Mouse (Mus musculus): ENCODE measurements at regions not wholly inside any gene's neighbourhood (a gene's known extent, or its start where the extent isn't known, plus 50 kb on each side); places are given as distances from the start of the nearest gene placed in this dataset.

DNA sequence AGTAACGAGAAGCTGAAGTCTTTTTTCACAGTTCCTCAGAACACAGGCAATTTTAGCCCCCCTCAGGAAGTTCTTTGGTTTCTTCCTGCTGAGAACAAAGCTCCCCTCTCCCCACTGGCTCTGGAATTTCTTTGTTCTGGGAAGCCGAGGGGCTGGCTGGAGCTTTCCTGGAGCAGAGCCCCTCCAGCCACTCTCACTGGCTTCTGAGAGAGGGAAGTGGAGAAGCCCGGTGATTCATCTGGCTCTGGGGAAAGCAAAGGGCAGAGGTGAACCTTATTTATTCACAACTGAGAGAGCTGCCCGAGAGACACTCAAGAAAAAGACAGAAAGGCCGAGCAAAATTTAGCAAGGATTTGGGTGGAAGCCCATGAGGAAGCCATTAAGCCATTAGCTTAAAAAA lies 63.9 kb downstream of the Ddx3x start:
- DNase-seq (ENCODE audit: low spot score in 2 of 2), result no peak

DNA sequence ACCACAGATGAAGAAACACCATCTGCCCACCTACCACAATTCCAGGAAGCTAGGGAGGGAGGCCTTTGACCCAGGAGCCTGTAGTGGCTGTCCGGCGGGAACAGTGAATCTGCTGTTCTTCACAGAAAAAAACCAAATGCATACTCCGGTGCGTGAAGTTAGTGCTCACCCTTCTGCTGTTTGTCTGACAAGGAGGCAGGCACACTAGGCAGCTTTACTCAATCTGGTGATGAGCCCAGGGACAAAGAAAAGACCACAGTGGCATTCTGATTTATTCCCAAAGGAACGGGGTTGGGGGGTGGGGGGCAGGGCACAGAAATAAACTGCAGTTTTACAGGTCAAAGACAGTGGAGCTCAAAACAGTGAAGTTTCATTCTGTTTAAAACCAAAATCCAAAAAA lies 64.4 kb downstream of the Ddx3x start:
- peak in 1 of 2 experiments; percentile 2 for DNase-seq (ENCODE audit: low spot score in 2 of 2)

DNA sequence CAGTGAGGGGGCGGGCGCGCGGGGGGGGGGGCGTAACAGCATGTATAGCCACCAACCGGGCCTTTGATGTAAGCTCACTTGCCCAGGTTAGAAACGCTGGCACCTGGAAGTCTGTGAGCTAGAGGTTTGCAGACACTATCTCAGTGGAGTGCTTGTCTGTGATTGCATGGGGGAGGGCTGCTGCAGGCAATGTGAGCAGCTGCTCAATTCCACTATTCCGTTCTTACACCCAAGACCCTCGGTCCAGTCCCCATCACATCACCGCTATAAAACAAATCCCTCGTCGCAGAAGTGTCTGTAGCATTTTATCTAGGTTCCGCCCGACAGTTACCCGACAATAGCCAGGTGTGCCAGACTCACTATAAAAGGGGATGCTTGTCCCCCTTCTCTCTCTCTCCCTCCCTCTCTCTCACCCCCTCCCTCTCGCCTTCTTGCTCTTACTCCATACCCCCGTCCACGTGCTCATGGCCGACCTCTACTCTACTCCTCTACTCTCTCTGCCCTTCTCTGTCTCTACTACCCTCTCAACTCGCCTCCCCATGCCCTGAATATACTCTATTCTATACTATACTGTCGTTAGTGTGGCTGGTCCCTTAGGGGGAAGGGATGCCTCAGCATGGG lies 65.4 kb downstream of the Ddx3x start:
- DNase-seq (ENCODE audit: low spot score in 2 of 2), result peak; percentile 5 to 6

DNA sequence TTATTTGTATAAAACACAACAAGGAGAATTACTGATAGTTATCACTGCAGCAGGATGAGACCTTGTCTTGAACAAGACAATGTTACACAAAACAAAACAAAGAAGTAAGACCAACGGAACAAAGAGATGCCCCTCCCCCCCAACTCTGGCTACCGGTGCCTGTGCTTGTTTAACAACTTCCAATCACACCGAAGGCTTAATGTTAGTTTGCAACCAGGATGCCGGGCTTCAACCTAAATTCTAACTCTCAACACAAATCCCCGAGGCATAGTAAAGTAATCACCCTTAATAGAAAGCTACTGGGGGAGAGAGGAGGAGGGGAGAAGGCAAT lies 65.9 kb downstream of the Ddx3x start:
- peak in 1 of 2 experiments; percentile 13 for DNase-seq (ENCODE audit: low spot score in 2 of 2)

DNA sequence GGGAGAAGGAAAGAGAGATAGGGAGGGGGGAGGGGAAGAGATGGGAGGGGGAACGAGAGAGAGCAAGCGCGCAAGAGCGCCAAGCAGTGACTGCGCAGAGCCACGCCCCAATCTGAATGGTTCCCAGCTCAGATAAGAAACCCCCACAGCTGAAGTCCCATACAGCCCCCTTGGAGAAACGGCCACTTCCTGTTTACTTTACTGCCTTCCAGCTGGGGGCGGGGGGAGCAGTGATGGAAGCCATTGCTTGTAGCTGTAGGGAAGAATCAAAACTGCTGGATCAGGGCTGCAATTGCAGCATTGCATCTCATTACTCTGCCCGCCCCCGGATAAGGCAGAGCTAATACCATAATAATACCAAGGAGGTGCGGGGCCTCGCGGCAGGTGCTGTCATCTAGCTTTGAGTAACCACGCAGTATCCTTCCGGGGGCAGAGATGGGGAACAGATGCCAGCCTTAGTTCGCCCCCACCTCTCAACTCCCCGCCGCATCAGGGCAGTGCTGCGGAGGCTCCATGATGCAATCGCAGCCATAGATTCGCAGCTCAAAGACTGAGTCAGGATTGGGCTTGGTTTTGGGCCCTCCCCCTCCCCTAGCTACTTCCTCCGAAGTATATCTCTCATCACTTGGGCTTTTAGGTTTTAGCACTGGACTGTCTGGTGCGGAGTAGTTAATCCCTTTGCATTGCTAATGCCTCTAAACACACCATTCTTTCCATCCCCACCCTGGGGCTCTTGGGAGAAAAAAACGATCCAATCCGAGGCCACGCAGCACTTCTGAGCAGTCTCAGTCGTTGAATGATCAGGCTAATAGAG lies 66.5 kb downstream of the Ddx3x start:
- DNase-seq (ENCODE audit: low spot score in 2 of 2), result peak; percentile 64 to 69

DNA sequence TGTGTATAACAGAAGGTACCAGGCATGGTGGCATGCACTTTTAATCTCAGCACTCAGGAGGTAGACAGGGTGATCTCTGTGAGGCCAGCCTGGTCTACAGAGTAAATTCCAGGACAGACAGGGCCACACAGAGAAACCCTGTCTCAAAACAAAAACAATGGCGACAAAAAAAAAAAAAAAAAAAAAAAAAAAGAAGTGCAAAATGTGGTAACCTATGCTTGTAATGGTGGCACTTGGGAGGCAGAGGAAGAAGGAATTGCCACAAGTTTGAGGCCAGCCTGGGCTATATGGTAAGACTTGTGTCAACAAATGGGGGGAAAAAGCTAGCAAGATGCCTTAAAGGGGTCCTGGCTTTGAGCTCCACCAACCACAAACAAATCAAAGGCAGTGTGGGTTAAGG lies 67.6 kb downstream of the Ddx3x start:
- no peak for DNase-seq (ENCODE audit: low spot score in 2 of 2)

DNA sequence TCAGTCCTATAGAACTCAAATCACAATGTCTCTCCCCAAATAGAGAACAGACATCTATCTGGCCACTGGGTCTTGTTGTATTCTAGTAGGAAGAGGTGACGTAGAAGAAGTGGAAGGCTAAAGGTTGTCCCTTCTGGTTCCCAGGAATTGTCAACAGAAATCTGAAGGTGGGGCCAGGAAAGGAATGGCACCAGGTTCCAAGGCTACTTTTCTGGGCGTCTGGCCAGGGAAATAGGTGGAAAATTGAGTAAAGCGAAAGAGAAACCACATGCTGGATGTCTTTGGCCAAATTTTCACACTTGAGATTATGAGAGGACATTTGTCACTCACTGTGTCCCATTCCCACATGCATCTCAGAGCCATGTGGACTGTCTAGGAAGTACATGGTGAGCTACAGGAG lies 69.7 kb downstream of the Ddx3x start:
- no peak for DNase-seq (ENCODE audit: low spot score in 2 of 2)

DNA sequence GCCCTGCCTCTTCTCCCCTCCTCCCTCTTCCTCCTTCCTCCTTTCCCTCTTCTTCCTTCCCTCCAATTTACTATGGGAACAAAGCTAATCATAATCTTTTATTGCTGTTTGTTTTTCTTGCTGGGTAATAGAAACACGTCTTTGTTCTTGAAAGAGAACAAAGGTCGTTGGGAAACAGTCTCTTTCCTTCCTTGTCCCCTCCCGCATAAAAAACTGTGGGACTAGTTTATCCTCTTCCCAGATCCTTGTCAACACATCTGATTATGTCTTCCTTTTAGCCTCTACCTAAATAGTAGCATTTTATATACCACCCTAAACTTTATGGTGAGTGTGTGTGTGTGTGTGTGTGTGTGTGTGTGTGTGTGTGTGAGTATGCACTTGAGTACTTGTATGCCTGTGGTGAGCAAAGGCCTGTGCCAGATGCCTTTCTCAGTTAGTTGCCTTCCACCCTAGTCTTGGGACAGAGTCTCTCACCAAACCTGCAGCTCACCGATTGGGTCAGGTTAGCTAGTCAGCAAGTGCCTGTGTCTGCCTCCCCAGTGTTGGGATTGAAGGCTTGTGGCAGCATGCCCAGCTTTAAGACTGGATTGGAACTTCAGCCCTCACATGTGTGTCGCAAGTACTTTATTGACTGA lies 76.5 kb downstream of the Ddx3x start:
- no peak for DNase-seq (ENCODE audit: low spot score in 2 of 2)

DNA sequence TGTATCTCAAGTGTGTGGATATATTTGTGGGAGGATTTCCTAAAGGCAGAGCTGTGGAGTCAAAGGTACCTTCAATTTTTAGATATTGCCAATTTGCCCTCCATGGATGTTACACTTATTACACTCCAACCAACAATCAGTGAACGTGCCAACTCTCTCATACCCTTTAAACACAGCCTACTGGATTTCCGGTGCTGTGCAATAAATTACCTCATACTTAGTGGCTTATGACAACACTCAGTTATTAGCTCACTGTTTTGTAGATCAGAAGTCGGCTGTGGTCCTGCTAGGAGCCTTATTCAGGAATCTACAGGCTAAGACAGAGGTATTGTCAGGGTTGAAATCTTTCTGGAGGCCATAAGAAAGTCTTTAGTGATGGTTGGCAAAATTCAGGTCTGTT lies 77.2 kb downstream of the Ddx3x start:
- no peak for DNase-seq (ENCODE audit: low spot score in 2 of 2)

DNA sequence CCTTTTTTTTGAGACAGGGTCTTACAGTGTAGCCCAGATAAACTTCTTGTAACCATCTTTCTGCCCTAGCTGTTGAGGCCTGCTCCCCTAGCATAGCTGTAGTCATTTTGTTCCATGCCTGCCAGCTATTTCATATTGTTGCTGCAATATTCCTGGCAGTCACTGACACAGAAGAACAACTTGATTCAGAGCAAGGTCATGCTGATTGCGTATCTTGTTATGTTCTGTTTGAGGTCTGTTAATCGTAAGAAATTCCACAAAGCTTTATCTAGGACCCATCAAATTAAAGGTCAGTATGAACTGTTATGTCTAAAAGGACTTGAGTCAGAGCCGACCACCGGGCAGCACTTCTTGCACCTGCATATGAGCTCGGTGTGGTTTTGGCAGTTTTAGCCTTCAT lies 79.7 kb downstream of the Ddx3x start:
- no peak for DNase-seq (ENCODE audit: low spot score in 2 of 2)

DNA sequence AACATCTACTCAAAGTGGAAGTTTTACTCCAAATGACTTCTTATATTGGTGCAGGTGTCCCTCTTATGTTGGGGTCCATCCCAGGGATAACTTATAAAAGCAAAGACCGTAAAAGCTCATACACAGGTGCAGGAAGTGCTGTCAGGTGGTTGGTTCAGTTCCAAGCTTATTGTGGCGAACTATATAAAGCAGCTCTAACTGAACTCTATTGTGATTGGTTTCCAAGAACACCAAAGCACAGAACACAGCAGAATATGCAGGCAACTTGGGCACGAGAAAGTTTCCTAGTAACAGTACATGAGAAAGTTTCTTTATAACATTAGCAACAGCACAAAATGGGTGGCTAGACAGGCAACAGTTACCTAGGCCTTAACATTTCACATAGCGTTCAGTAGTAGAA lies 89.5 kb downstream of the Ddx3x start:
- DNase-seq (ENCODE audit: low spot score in 2 of 2), result no peak

DNA sequence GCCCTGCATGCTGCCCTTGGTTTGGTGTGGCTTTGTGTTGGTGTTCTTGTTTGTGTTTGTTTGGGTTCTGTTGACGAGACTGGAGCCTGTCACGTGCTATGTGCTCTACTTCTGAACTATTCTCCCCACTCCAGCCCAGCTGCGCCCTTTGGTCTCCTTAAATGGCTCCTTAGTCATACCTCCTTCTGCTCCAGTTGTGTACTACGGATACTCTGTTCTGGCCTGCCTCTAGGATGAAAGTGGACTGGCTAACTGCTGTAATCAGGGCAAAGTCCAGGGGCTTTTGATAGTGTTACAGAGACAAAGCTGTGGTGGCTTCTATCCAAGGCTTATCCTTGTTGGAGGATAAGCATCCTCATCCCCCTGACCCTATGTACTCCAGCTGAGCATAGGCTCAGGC lies 92.0 kb downstream of the Ddx3x start:
- no peak for DNase-seq (ENCODE audit: low spot score in 2 of 2)

DNA sequence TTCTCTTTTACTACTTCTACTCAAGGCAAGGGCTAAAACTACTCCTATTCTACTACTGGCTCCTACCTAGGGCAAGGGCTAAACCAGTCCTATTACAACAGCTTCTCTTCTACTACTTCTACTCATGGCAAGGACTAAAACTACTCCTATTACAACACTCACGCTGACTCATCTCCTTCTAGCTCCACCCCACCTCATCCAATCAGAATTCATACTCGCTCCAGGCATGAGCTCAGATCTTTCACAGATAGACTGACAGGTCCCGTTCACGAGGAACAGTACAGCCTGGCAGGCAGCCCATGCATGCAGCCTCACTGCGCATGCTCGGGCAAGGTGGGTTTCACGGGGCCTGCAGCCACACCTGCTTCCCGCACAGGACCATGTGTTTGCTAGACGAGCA lies 79.6 kb upstream of the Nyx start:
- DNase-seq (ENCODE audit: low spot score in 2 of 2), result no peak

DNA sequence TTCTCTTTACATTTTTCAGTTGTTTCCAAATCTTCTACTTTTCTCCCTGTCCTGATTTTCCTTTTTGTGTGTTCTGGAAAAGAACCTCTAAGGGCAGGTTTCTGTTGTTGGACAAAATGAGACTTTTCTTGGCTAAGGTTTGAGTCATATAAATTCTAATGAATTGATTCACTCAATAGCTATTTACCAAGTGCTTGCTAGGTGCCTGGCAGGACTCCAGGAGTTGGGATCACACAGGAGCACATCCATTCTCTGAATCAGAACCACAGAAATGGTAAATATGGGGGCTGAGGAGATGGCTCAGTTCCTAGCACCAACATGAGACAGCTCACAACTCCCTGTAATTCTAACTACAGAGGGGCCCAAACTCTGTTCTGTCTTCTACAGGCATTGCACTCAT lies 67.4 kb upstream of the Nyx start:
- DNase-seq (ENCODE audit: low spot score in 2 of 2), result no peak

DNA sequence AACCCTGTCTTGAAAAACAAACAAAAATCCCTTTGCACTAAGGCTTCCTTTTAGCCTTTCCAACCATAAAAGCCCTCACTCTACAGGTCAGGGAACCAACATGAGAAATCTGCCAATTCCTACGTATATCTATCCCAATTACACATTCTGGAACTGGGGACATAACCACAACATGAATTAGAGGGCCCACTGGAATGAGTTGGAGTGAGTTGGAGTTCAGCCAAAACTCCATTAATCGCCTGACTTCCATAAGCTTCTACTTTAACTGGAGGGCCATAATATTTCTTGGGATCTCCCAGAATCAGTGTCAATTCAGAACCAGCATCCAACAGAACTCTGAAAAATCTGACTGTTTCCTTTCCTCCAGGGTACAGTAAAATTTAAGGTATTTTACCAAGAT lies 53.2 kb upstream of the Nyx start:
- DNase-seq (ENCODE audit: low spot score in 2 of 2), result no peak

DNA sequence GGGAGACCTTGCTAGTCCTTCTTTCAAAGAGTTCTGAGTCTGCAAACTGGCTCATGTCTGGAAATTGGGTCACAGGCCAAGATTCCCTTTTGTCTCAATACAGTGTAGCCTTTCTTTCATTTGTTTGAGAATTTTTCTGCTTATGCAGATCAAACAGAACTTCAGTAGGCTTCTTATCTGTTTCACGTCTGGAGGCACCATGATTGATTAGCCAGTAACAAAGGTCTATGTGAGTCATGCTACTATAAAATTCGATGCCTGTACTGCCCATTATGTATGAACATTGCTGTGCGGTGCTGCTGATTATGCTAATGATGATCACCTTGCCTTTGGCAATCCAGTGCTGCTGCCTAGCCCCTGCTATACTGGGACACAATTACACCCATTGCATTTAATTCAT lies 52.8 kb upstream of the Nyx start:
- DNase-seq (ENCODE audit: low spot score in 2 of 2), result no peak

Measured in right cerebral cortex, adult 2 months (tissue).